Mouse (Mus musculus): ENCODE data around the gene Ptpre.
"Not testable (repeated sequence)": the region's sequence is repeated elsewhere in the genome, so short reads cannot be mapped to it uniquely, and the experiment has no call there.

The Ptpre gene

DNA sequence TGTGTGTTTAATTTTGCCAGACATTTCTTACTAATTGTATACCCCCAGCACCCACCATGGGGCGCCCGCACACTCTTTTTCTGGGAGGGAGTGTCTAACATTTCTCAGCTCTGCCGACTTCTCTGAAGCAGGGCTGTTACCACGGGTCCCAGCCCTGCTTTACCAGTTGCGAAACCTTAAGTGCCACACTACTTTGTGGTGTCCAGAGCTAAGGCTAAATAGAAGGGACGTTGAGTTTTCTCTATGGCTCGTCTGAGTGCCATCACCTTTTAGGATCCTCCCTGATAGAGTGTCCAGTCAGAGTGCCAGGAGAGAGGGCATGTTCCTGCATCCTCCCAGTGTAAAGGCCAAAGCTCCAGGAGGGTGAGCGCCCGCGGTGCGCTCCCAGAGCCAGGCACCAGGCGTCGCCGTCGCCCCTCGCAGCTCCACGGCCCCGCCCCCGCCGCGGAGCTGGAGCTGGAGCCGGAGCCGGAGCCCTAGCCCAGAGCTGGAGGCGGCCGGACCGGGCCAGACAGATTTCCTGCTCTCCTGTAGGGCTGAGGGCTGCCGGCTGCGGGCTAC, at the start of gene Ptpre:
TSS of gene Ptpre (plus strand) at position 141 of the 561 bp plus-strand sequence.
- peak; percentile 90 to 91 for DNase-seq

DNA sequence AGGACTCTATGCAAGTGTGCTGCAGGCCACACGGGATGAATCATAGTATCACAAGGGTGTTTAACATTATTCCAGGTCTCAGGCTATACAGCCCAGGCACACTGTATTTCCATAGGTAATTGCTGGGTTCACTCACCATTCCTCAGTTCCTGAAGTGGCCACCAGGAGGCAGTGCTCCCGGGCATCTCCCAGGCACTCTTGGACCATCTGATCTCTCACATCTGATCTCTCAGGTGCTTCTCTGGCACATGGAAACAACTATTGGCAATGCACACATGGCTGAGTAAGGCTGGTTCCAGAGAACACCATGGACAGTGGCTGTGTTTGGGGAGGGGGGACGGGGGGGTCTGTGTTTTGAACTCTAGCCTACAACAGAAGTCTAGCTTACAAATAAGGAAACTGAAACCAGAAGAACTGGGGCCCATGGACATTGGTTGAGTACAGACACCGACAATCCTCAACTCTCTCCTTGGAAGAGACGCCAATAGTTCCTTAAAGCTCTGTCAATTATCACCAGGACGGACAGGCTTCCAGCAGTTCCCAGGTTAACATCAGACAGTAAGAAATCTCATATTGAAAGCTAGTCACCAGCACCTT, 49.0 kb upstream of the Ptpre start:
- peak in 1 of 2 experiments; percentile 26 for DNase-seq

DNA sequence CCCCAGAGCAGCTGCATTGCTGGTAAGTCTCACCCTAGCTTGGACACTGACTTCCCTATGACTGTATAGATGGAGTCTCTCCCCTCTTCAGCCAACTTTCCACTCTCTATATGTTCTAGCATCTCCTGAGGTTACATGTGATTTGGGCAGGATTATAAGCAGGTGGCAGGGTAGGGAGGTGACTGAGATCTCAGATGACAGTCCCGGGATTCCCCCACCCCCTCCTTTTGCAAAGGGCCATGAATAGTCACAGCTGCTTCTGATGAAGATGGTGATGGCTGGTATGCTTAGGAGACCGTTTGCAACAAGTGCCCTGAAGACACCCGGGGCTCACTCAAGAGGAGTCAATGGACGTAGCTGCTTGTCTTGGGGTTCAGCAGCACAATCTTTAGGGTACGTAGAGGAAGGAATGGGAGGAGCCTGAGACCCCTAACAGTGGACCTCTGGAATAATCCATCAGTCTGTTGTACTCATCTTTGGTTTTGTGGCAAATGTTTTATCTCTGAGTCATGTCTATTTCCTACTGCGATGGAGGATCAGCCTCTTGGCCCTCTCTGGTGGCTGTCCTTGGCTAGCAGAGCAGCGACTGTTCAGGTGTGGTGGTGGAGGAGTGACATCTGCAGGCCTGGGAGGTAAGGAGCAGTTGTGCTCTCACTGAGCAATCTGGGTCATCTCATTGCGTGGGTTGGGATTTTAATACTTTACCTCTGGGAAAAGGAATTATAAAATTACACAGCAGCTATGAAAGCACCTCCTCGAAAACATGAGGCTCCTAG, 47.4 kb upstream of the Ptpre start:
- DNase-seq, result no peak

DNA sequence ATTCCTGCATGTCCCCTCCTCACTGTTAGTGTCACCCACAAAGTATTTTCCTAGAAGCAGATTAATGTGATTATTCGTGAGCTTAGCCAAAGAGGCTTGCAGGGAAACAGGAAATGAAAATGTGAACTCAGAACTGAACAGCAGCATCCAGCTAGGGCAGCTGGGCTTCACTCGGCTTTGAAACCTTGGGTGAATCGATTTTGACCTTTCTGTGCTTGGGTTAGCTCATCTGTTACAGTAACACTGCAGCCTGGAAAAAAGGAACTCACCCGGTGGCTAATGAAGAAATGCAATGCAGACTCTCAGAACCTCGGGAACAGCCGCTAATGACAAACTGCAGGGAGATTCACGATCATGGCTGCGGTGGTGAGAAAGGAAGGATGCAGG, 46.8 kb upstream of the Ptpre start:
- DNase-seq, result no peak

DNA sequence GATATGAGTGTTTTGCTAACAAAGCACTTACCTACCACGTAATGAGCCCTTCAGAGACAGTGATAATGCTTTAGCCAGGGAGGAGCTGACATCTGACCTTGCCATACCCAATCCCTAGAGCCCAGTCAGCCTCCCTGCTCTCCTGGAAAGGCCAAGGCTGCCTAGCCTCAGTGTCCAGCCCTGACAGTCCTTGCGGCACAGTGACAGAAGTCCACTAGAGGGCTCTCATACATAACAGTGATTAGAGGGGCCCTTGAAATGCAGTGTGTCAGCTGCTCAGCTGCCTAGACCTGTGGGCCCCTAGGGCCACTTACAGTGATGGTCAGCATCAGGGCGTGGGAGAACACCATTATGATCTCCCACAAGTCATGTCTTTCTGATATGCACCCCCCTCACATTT, 42.0 kb upstream of the Ptpre start:
- DNase-seq, result no peak

DNA sequence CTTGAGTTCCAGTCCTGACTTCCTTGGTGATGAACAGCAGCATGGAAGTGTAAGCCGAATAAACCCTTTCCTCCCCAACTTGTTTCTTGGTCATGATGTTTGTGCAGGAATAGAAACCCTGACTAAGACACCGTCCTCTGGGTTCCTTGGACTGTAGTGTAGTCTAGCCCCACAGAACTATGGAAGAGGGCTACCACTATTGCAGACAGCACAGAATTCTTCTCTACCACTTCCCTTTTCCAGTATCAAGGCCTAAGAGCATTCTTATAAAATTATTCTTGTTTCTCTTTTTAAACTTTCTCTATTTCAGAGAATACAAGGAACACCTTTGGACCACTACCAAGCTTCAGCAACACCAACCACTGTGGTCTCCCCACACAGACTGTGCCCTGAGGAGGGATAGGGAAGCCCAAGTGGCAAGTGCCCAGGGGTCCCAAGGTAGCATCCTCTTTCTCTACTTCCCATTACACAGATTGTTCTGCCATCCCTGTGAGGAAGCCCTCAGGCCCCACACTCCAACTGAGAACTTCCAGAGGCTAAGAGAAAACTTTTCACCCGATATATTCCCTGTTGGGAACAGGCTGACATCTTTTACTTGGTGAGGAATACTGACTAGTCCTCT, 38.6 kb upstream of the Ptpre start:
- no peak for DNase-seq

DNA sequence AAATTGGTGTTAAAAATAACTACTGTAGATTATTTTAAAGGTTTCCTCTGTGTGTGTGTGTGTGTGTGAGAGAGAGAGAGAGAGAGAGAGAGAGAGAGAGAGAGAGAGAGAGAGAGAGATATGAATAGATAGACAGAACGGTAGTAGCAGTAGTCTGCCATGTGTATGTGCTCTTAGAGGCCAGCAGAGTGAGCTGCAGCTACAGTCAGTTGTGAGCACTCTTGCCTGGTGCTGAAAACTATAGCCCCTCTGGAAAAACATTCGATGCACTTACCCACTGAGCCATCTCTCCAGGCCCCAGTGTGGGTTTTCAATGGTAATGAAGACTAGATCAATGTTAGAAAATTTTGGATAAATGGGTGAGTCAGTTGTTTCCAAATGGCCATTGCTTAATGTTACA, 37.9 kb upstream of the Ptpre start:
- no peak for DNase-seq

DNA sequence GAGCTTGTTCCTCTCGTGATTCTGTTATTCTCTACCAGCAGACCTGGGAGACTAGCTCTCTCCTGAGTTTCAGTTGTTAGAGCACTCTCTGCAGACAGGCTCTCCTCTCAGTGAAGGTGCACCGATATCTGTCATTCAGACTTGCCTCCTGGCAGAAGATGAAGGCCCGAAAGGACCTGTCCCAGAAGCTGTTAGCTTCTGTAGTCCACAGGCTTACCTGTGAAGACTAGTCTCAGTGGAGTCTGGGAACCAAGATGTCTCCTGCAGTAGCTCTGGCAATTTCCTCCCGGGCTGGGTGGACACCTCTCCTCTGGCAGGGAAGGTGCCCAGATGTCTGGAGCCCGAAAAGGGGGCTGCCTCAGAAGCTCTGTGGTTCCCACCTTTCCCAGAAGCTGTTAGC, 30.8 kb upstream of the Ptpre start:
- DNase-seq, result not testable (repeated sequence)

DNA sequence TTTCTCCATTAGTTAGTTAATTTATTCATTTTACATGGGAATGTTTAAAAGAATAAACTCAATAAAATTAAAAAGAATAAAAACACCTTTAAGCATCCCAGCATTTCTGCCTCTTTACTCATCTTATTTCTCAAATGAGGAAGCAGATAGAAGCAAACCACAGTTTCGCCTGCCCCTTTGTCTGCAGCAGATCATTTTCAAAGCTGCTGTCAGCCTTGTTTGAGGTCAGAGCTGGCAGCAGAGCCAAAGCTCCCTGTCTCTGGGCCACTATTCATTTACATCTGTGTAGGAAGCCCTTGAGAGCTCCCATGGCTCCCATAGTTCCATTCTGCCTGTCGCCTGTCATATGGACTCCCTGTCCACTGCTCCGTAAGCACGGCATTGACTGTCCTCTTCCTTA, 28.7 kb upstream of the Ptpre start:
- DNase-seq, result no peak

DNA sequence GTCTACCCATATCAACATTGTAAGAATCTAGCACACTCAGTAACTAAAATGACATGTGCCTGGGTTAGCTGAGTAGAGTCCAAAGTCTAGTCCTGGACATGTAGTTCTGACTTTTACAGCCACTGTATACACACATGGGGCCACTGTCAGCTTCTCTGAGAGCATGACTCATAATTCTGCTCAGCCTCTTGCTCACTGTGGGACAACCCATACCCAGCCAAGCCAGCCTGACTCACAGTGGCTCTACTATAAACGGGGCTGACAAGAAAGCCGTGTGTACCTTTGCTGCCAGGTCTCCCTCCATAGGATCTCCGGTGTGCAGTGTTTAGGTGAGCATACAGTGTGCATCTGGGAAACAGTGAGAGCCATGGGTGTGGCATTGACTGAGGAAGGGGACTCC, 28.0 kb upstream of the Ptpre start:
- no peak for DNase-seq

DNA sequence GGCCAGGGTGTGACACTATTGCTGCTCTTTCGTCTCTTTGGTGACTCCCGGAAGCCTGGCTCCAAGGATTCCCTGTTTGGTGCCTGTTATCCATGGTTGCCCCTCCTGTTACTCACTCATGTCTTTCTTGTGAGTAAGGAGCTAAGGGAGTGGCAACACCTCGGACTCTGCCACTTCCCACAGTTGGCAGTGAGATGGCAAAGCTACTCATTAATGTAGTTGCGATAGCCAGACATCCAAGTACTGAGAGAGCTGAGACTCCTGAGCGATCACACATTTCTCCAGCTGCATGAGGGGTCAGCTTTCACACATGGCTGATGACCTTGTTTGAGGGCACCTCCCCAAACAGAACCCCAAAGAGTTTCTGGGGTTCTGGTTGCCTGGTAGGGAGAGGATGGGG, 26.9 kb upstream of the Ptpre start:
- DNase-seq, result no peak

DNA sequence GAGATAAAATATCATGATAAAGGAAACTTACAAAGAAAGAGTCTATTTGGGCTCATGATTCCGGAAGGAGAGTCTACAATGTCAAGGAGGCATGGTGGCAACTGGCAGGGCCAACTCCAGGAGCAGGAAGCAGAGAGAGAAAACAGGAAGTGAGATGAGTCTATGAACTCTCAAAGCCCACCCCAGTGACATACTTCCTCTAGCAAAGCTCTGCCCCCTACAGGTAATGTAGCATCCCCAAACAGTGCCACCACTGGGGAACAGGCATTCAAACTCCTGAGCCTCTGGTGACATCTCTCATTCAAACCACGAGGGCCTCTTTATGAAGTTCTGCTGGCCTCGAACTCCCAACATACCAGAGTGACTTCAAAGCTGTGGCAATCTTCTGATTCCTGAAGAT, 25.6 kb upstream of the Ptpre start:
- DNase-seq, result no peak

DNA sequence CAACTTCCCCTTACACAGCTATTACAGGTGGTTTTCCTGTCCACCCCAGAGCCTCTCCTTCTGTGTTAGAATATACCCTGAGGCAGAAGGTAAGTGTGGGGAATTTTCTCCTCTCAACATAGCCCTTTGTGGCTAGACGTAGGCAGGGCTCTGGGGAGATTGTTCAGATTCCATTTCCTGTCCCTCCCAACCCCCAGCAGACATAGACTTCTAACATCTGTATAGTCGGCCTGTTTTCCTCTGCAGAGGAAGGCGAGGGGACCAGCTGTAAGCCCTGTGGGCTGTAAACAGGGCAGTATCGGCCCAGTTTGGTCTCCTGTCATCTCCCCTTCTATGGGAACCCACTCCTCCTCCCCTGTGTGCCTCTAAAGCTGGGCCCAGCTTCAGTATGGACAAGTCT, 20.1 kb upstream of the Ptpre start:
- DNase-seq, result no peak

DNA sequence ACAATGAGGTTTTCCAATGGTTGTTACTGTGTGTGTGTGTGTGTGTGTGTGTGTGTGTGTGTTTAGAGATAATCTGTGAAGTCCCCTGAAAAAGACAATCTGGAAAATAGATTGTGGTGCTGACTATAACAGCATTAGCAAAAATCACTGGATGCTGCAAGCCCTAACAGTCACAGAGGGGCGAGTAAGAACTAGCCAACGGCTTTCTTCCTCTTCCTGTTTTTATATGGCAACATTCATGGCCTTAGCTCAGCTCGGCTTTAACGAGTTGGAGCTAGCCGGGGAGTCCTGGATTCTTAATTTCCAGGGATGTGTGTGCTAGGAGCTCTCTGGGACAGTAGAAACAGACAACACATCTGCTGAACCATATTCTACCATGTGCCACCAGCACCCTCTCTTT, 17.0 kb upstream of the Ptpre start:
- no peak for DNase-seq

DNA sequence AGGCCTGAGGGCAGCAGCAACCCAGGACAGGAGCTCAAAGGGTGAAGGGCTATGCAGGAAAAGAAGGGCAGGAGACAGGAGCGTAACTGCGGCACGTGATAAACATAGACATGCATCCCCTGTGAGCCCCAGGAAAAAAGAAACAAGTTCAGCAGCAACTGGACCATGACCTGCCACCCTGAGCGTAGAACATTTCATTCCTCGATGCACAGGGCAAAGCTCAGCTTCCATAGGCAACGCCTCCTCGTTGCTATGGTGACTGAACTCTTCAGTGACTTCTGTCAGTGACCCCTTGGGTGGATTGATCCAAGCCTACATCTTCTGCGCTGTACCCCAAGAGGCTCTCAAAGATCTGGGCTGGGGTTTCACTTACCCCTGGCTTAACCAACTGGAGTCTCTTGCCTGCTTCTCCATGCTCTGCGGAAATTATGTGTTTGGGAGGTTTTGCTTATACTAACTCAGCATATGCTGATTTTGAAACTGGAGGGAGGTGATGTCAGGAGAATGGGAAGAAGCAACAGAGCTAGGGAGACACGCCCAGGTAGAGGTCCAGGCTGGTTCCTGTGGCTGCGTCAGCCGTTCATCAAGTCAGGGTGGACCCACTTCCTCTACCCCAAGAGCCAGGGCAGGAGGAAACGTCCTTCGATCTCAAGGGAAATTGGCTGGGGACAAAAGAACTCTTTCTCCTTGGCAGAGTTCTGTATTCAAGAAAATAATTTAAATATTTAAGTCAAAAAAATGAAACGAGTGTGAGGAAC, 15.3 kb upstream of the Ptpre start:
- no peak for DNase-seq

DNA sequence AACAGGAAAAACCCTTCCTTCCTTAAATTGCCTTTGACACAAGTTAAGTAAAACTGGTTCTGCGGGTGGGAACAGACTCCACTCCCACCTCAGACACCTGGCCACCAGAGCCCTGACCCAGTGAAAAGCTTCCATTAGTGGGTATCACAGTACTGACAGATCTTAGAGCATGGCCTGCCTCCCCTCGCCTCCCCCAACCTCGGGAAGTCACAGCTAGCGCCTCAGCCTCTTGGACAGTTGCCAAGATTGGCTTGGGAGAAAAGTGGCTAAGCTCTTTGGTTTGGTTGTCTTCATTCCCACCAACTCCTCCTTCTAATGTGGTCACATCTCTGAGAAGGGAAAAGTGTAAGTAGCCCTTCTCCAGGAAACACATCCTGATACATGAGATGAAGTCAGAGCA, 13.3 kb upstream of the Ptpre start:
- no peak for DNase-seq

DNA sequence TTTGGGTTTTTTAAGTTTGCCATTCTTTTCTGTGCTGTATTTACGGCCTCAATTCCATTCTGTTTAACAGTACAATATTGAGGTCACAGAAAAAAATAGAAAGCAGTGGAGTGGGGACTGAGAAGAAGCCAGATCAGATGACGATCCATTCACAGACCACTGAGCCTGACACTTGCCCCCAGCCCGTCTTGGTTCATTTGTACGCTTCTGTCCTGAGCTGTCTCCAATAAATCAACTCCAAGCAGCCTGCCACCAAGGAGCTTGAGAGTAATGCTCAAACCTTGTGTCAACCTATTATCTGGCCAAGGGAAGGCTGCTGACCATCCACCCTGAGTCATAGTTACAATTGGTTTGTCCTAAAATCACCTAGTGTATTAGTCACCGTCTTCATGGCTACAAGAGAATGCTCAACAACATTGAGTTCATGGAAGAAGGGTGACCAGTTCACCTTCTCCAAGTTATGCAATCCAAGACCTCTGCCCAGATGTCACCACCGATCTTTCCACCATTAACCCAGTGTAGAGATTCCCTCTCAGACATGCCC, 12.8 kb upstream of the Ptpre start:
- no peak for DNase-seq

DNA sequence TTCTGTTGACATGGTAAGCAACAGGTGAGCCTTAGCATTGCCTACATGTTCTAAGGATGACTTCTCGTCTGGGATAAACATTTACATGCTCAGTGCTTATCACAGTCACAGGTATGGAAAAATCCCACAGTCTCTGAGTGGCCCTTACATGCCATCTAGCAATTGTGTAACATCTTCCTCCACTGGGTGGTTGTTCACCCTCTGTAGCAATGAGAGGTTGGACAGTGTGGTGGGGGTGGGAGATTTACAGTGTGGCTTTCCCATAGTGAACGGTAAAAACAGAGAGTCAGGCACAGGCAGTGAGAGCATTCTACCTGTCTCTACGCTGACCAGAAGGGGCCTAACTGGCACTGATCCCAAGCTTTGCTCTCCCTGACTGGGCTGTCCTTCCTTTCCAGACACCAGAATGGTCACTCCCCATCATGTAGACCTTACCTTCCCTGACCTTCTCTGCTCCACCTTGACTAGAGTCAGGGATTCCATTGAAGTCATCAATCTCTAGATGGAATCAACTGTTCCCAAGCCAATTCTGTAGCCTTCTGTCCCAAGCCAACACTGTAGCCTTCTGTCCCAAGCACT, 10.6 kb upstream of the Ptpre start:
- no peak for DNase-seq

DNA sequence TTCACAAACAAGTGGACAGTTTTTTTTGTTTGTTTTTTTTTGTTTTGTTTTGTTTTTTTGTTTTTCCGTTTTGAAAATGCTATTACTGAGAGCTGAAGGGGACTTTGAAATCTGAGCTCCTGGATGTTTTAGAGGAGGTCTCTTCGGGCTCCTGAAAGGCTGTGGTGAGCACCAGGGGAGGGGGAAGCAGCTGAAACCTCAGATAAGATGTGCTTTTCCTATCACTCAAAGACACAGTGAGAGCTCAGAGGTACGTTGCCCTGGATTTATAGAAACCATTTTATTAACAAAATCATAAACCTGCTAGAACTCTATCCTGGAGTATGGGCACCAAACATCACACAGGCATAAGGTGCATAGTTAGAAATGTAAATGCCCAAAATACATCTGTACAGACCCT, 10.1 kb upstream of the Ptpre start:
- DNase-seq, result no peak

DNA sequence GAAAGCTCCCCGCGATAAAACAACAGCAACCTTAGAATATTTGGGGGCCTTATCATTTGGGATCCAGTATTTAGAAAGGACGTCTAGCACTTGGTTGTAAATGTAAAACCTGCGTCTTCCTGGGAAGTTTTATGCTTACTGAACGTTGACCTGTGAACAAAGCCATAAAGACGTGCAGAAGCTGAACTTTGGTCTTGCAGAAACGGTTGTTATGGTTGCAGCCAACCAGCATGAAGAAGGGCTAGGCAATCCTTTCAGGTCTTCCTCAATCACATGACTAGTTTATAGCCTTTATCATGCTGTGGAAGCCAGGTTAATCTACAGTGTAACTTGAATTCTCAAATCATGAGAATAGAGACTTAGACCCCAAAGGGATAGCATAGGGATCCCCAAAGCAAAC, 8.8 kb upstream of the Ptpre start, which contains the start of gene Clrn3:
TSS of gene Clrn3 (minus strand) at position 140 of the 400 bp plus-strand sequence.
- no peak for DNase-seq

DNA sequence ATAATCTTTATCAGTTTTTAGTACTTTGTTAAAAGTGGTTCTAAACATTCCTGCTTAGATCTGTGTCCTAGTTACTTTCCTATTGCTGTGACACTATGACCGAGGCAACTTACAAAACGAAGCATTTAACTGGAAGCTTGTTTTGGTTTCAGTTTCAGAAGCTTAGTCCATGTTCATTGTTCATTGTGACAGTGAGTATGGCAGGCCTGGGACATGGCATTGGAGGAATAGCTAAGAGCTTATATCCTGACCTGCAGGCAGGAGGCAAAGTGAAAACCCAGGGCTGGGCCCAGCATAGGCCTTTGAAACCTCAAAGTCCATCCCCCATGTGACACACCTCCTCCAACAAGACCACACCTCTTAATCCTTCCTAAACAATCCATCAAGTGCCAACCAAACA, 8.2 kb upstream of the Ptpre start:
- no peak for DNase-seq

DNA sequence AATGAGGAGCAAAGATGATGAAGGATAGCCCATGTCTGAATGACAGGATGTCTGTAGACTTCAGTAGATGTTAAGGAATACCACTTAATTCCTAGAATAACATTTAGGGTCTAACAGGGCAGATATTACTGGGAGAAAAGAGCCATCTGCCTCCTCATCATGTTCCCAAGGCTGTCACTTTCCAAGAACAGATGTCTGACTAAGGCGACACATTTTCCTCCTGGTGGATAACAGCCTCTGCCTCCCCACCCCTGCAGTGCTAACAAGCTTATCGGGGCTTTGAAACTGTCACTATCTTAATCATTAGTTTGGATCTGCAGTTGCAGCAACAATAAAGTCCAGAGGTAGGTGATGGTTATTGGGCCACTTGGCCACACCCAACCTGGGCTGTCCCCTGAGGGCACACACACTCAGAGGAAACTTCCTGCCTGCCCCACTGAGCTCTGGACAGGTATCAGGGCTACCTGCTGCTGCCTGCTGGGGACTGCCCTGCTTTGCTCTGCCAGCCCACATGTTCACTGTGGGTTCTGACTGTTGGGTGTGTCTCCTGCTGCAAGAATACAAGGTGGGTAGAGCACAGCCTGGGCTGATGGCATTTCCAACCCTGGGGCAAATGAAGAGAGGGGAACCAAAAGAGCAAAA, 2.6 kb upstream of the Ptpre start:
- DNase-seq, result no peak

Data from lung, postnatal 4 days (tissue).